26 mouse cellular contexts compared by ENCODE assay signal in the genomic region with DNA sequence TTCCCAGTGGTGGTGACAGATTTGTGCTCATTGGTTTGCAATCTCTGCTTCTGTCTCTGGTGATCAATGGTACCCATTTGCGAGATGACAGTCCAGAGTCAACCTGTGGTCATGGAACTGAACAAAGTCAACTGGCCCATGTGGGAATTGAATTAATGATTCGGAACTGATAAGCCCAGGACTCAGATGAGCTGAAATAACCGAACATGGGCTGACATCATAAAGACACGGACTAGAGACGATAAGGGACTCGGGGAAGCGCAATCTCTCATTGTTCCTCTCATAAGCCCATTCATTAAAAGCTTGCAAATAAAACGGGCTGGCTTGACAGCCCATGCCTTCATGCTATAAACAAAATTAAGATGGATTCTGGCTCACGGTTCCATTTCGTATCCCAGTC.
DNase-seq lines count a peak whose midpoint lies in the region; ATAC-seq lines count a peak whose summit lies in the region.
"Had no signal": no experiment of that assay in that cellular context is flagged by ENCODE, and none has a peak within 500 bp of the region (broad histone marks: within the 10 kb centered on the region; RNA-seq: fewer than 3 reads in every experiment).

No protein-coding gene starts in this region.

- 85% methylated on average over 10 of the region's 10 CpGs for WGBS in hindbrain, embryonic 11.5 days
- WGBS in hindbrain, embryonic 16.5 days = 80% methylated on average over 10 of the region's 10 CpGs
- WGBS in intestine, embryonic 14.5 days = 56% methylated on average over 10 of the region's 10 CpGs
- 65% methylated on average over 10 of the region's 10 CpGs for WGBS in intestine, embryonic 16.5 days
- WGBS in neural tube, embryonic 12.5 days = 79% methylated on average over 10 of the region's 10 CpGs
- 55% methylated on average over 10 of the region's 10 CpGs for WGBS in neural tube, embryonic 15.5 days
- 56% methylated on average over 10 of the region's 10 CpGs for WGBS in neural tube, embryonic 14.5 days

- peak; percentile 54; the same call in 1 of the 2 replicates for ATAC-seq in hindbrain, embryonic 11.5 days (ENCODE audit: low FRiP score)
- no peak for ATAC-seq in hindbrain, embryonic 16.5 days
- no peak for ATAC-seq in intestine, embryonic 14.5 days (replicated peaks; ENCODE audit: low FRiP score, low TSS enrichment, low read depth)
- ATAC-seq in intestine, embryonic 16.5 days = no peak
- ATAC-seq in neural tube, embryonic 12.5 days (ENCODE audit: low FRiP score, low read depth) = 0 out of 2 replicates have a peak, but pooled peaks have one; percentile 35
- no peak for ATAC-seq in neural tube, embryonic 15.5 days (ENCODE audit: low FRiP score)
- ATAC-seq in neural tube, embryonic 14.5 days (ENCODE audit: low read depth) = peak; percentile 56; the same call in 1 of the 2 replicates
- ATAC-seq: activated CD4-positive, CD25-positive, alpha-beta regulatory T cell, adult 4 months; CD4-positive, CD25-positive, alpha-beta regulatory T cell, adult 4 months; forebrain, embryonic 14.5 days; forebrain, embryonic 16.5 days; Patski had no signal

- DNase-seq in hindbrain, embryonic 11.5 days (ENCODE audit: low spot score) = no peak
- no peak for DNase-seq in intestine, embryonic 14.5 days (ENCODE audit: low spot score)
- no peak for DNase-seq in B cell, adult 2 months
- DNase-seq: adrenal gland, adult 8-10 months; adrenal gland, postnatal 14 days; adrenal gland, postnatal 36 days; cerebellum, adult 11-12 months; cerebellum, adult 2 months; cerebellum, adult 9-10 months; cerebellum, postnatal 10 days; cerebellum, postnatal 25 days had no signal

- H3K4me3 ChIP-seq in hindbrain, embryonic 11.5 days (ENCODE audit: low read depth, low read length) = no peak overlapping the region
- no peak overlapping the region for H3K4me3 ChIP-seq in hindbrain, embryonic 16.5 days (ENCODE audit: low read length)
- no peak overlapping the region for H3K4me3 ChIP-seq in intestine, embryonic 14.5 days (ENCODE audit: low read depth, low read length)
- H3K4me3 ChIP-seq in intestine, embryonic 16.5 days (ENCODE audit: low read length) = no peak overlapping the region
- no peak overlapping the region for H3K4me3 ChIP-seq in neural tube, embryonic 12.5 days
- no peak overlapping the region for H3K4me3 ChIP-seq in neural tube, embryonic 15.5 days (replicated peaks)
- H3K4me3 ChIP-seq in neural tube, embryonic 14.5 days (ENCODE audit: low read depth, low read length) = no peak overlapping the region
- H3K4me3 ChIP-seq: erythroblast, embryonic 14.5 days; forebrain, embryonic 10.5 days; forebrain, embryonic 12.5 days had no signal

- no peaks in the 10 kb centered on the region for H3K36me3 ChIP-seq in hindbrain, embryonic 11.5 days (ENCODE audit: control insufficient read depth, insufficient read depth, low read length)
- no peaks in the 10 kb centered on the region for H3K36me3 ChIP-seq in hindbrain, embryonic 16.5 days (ENCODE audit: control insufficient read depth, insufficient read depth, low read length)
- no peaks in the 10 kb centered on the region for H3K36me3 ChIP-seq in intestine, embryonic 14.5 days (ENCODE audit: control insufficient read depth, insufficient read depth, low read length)
- no peaks in the 10 kb centered on the region for H3K36me3 ChIP-seq in intestine, embryonic 16.5 days (ENCODE audit: control insufficient read depth, insufficient read depth, low read length)
- no peaks in the 10 kb centered on the region for H3K36me3 ChIP-seq in neural tube, embryonic 12.5 days
- H3K36me3 ChIP-seq in neural tube, embryonic 15.5 days = no peaks in the 10 kb centered on the region
- H3K36me3 ChIP-seq in neural tube, embryonic 14.5 days (ENCODE audit: control insufficient read depth, insufficient read depth, low read length) = no peaks in the 10 kb centered on the region
- H3K36me3 ChIP-seq: forebrain, embryonic 10.5 days; forebrain, embryonic 12.5 days; G1E had no signal

- H3K4me2 ChIP-seq in hindbrain, embryonic 11.5 days (replicated peaks; ENCODE audit: low read depth, low read length) = no peak overlapping the region
- H3K4me2 ChIP-seq in hindbrain, embryonic 16.5 days (ENCODE audit: low read length) = no peak overlapping the region
- no peak overlapping the region for H3K4me2 ChIP-seq in intestine, embryonic 14.5 days (ENCODE audit: low read length)
- no peak overlapping the region for H3K4me2 ChIP-seq in intestine, embryonic 16.5 days (ENCODE audit: low read depth, low read length)
- no peak overlapping the region for H3K4me2 ChIP-seq in neural tube, embryonic 12.5 days (replicated peaks)
- no peak overlapping the region for H3K4me2 ChIP-seq in neural tube, embryonic 15.5 days
- H3K4me2 ChIP-seq in neural tube, embryonic 14.5 days (ENCODE audit: low read depth, low read length) = no peak overlapping the region
- H3K4me2 ChIP-seq: forebrain, embryonic 12.5 days had no signal

- H3K27ac ChIP-seq in hindbrain, embryonic 11.5 days (ENCODE audit: low read depth, low read length) = no peak overlapping the region
- H3K27ac ChIP-seq in hindbrain, embryonic 16.5 days (ENCODE audit: low read depth, low read length) = no peak overlapping the region
- H3K27ac ChIP-seq in intestine, embryonic 14.5 days (ENCODE audit: low read depth) = peak overlapping the region; percentile 45; the same call in 1 of the 2 replicates
- no peak overlapping the region for H3K27ac ChIP-seq in intestine, embryonic 16.5 days (ENCODE audit: low read length)
- no peak overlapping the region for H3K27ac ChIP-seq in neural tube, embryonic 12.5 days
- H3K27ac ChIP-seq in neural tube, embryonic 15.5 days (replicated peaks) = no peak overlapping the region
- no peak overlapping the region for H3K27ac ChIP-seq in neural tube, embryonic 14.5 days (ENCODE audit: low read depth, low read length)
- H3K27ac ChIP-seq: forebrain, embryonic 10.5 days; forebrain, embryonic 12.5 days had no signal

- H3K4me1 ChIP-seq in hindbrain, embryonic 11.5 days (replicated peaks; ENCODE audit: control insufficient read depth, insufficient read depth, low read length) = no peaks in the 10 kb centered on the region
- H3K4me1 ChIP-seq in hindbrain, embryonic 16.5 days (ENCODE audit: control insufficient read depth, insufficient read depth, low read depth, low read length) = no peaks in the 10 kb centered on the region
- peaks cover 2% of the 10 kb centered on the region; the same call in 1 of the 2 replicates for H3K4me1 ChIP-seq in intestine, embryonic 14.5 days (replicated peaks; ENCODE audit: control insufficient read depth, insufficient read depth, low read length)
- peaks cover 9% of the 10 kb centered on the region; the same call in 1 of the 2 replicates for H3K4me1 ChIP-seq in intestine, embryonic 16.5 days (ENCODE audit: control insufficient read depth, insufficient read depth, low read length)
- H3K4me1 ChIP-seq in neural tube, embryonic 12.5 days = no peaks in the 10 kb centered on the region
- H3K4me1 ChIP-seq in neural tube, embryonic 15.5 days = peaks cover 10% of the 10 kb centered on the region
- H3K4me1 ChIP-seq in neural tube, embryonic 14.5 days (ENCODE audit: control insufficient read depth, insufficient read depth, low read length) = no peaks in the 10 kb centered on the region
- H3K4me1 ChIP-seq: forebrain, embryonic 10.5 days; forebrain, embryonic 12.5 days had no signal

- no peaks in the 10 kb centered on the region for H3K9me3 ChIP-seq in hindbrain, embryonic 11.5 days (ENCODE audit: control insufficient read depth, low read length)
- no peaks in the 10 kb centered on the region for H3K9me3 ChIP-seq in hindbrain, embryonic 16.5 days (ENCODE audit: control insufficient read depth, low read length)
- no peaks in the 10 kb centered on the region for H3K9me3 ChIP-seq in intestine, embryonic 14.5 days (ENCODE audit: control insufficient read depth, low read length)
- no peaks in the 10 kb centered on the region for H3K9me3 ChIP-seq in intestine, embryonic 16.5 days (ENCODE audit: control insufficient read depth, low read length)
- H3K9me3 ChIP-seq in neural tube, embryonic 12.5 days = no peaks in the 10 kb centered on the region
- H3K9me3 ChIP-seq in neural tube, embryonic 15.5 days (replicated peaks) = no peaks in the 10 kb centered on the region
- no peaks in the 10 kb centered on the region for H3K9me3 ChIP-seq in neural tube, embryonic 14.5 days (ENCODE audit: control insufficient read depth, low read length)
- H3K9me3 ChIP-seq: forebrain, embryonic 10.5 days; forebrain, embryonic 12.5 days had no signal

- H3K27me3 ChIP-seq in hindbrain, embryonic 11.5 days (ENCODE audit: control insufficient read depth, insufficient read depth, low read length) = no peaks in the 10 kb centered on the region
- H3K27me3 ChIP-seq in hindbrain, embryonic 16.5 days (replicated peaks; ENCODE audit: control insufficient read depth, insufficient read depth, low read length) = no peaks in the 10 kb centered on the region
- no peaks in the 10 kb centered on the region for H3K27me3 ChIP-seq in intestine, embryonic 14.5 days (replicated peaks; ENCODE audit: control insufficient read depth, insufficient read depth, low read length)
- no peaks in the 10 kb centered on the region for H3K27me3 ChIP-seq in intestine, embryonic 16.5 days (replicated peaks; ENCODE audit: control insufficient read depth, insufficient read depth, low read length)
- H3K27me3 ChIP-seq in neural tube, embryonic 12.5 days (replicated peaks) = no peaks in the 10 kb centered on the region
- H3K27me3 ChIP-seq in neural tube, embryonic 15.5 days (replicated peaks) = no peaks in the 10 kb centered on the region
- no peaks in the 10 kb centered on the region for H3K27me3 ChIP-seq in neural tube, embryonic 14.5 days (ENCODE audit: control insufficient read depth, insufficient read depth, low read length)
- H3K27me3 ChIP-seq: CH12.LX; forebrain, embryonic 12.5 days; Patski had no signal

- no peak overlapping the region for H3K9ac ChIP-seq in hindbrain, embryonic 11.5 days (ENCODE audit: low read depth, low read length)
- no peak overlapping the region for H3K9ac ChIP-seq in hindbrain, embryonic 16.5 days (ENCODE audit: low read depth, low read length)
- no peak overlapping the region for H3K9ac ChIP-seq in intestine, embryonic 14.5 days (ENCODE audit: low read length)
- H3K9ac ChIP-seq in intestine, embryonic 16.5 days (ENCODE audit: low read depth, low read length) = no peak overlapping the region
- H3K9ac ChIP-seq in neural tube, embryonic 12.5 days = no peak overlapping the region
- H3K9ac ChIP-seq in neural tube, embryonic 15.5 days (replicated peaks) = no peak overlapping the region
- no peak overlapping the region for H3K9ac ChIP-seq in neural tube, embryonic 14.5 days (replicated peaks; ENCODE audit: low read depth, low read length)
- H3K9ac ChIP-seq: forebrain, embryonic 12.5 days had no signal

Comparison
In these comparisons a context has a peak if more than half of its experiments do, and no peak if none do; other contexts are left out.
1. ATAC-seq: peak in hindbrain, embryonic 11.5 days (single experiment), neural tube, embryonic 12.5 days (single experiment) and neural tube, embryonic 14.5 days (single experiment); none in hindbrain, embryonic 16.5 days (single experiment), intestine, embryonic 14.5 days (single experiment), intestine, embryonic 16.5 days (single experiment) and neural tube, embryonic 15.5 days (single experiment).